14 mouse cellular contexts compared by ENCODE assay signal in genomic region chr14:54594631-54595414, GRCm38 (mm10). TPM values are rescaled to one million over a fixed set of nuclear protein-coding genes. Genes with fewer than 3 reads are reported as not detected.
DNase-seq lines count a peak whose midpoint lies in the region; ATAC-seq and TF ChIP-seq lines count a peak whose summit lies in the region.
"Had no signal": no experiment of that assay in that cellular context is flagged by ENCODE, and none has a peak within 500 bp of the region (broad histone marks: within the 10 kb centered on the region; RNA-seq: fewer than 3 reads in every experiment).

No protein-coding gene starts in this region.

- H3K36me3 ChIP-seq in hindbrain, embryonic 16.5 days (ENCODE audit: control insufficient read depth, insufficient read depth, low read length): peaks cover 2% of the 10 kb centered on the region; the same call in 1 of the 2 replicates
- peaks cover 3% of the 10 kb centered on the region; the same call in 1 of the 2 replicates for H3K36me3 ChIP-seq in hindbrain, embryonic 14.5 days (replicated peaks; ENCODE audit: control insufficient read depth, insufficient read depth)

- H3K4me2 ChIP-seq in hindbrain, embryonic 16.5 days (ENCODE audit: low read length): no peak overlapping the region
- H3K4me2 ChIP-seq in hindbrain, embryonic 14.5 days (replicated peaks): no peak overlapping the region

- H3K27me3 ChIP-seq in hindbrain, embryonic 16.5 days (replicated peaks; ENCODE audit: control insufficient read depth, insufficient read depth, low read length): no peaks in the 10 kb centered on the region
- H3K27me3 ChIP-seq in hindbrain, embryonic 14.5 days (ENCODE audit: control insufficient read depth, insufficient read depth, low read length): no peaks in the 10 kb centered on the region

- WGBS in hindbrain, embryonic 16.5 days: 68% methylated on average over 28 of the region's 28 CpGs
- WGBS in hindbrain, embryonic 14.5 days: 72% methylated on average over 27 of the region's 28 CpGs
- WGBS in olfactory bulb, adult 2 months: 48% methylated on average over 28 of the region's 28 CpGs

- TF ChIP-seq CTCF in olfactory bulb, adult 2 months (IDR thresholded peaks at IDR 0.05; ENCODE audit: insufficient read depth, low read depth, low read length): no peak

- TF ChIP-seq POLR2A in olfactory bulb, adult 2 months (IDR thresholded peaks at IDR 0.05; ENCODE audit: insufficient read depth, low read depth, low read length): no peak

- no peak overlapping the region for H3K9ac ChIP-seq in hindbrain, embryonic 16.5 days (ENCODE audit: low read depth, low read length)
- no peak overlapping the region for H3K9ac ChIP-seq in hindbrain, embryonic 14.5 days

- H3K4me1 ChIP-seq in hindbrain, embryonic 16.5 days (ENCODE audit: control insufficient read depth, insufficient read depth, low read depth, low read length): peaks cover 7% of the 10 kb centered on the region
- no peaks in the 10 kb centered on the region for H3K4me1 ChIP-seq in hindbrain, embryonic 14.5 days (replicated peaks; ENCODE audit: control insufficient read depth, insufficient read depth, low read length)
- H3K4me1 ChIP-seq in olfactory bulb, adult 2 months (ENCODE audit: control insufficient read depth, insufficient read depth, low read length): peaks cover 13% of the 10 kb centered on the region

- no peak for DNase-seq in frontal cortex, postnatal 25 days (ENCODE audit: low spot score in 2 of 2)
- DNase-seq in hindbrain, embryonic 14.5 days (ENCODE audit: low spot score): no peak
- DNase-seq in right cerebral cortex, adult 18-20 months: peak; percentile 69
- no peak for DNase-seq in right cerebral cortex, postnatal 4 days
- DNase-seq in ovary, postnatal 14 days (ENCODE audit: low spot score): no peak
- DNase-seq: cerebellum, postnatal 25 days; kidney, adult 18-20 months; lung, postnatal 4 days; retina, postnatal 1 day had no signal

- peak; percentile 77 for ATAC-seq in frontal cortex, adult (ENCODE audit: low TSS enrichment)
- 0 out of 2 replicates have a peak, but pooled peaks have one; percentile 25 for ATAC-seq in hindbrain, embryonic 16.5 days
- no peak for ATAC-seq in hindbrain, embryonic 14.5 days (ENCODE audit: low FRiP score)

- H3K27ac ChIP-seq in hindbrain, embryonic 16.5 days (ENCODE audit: low read depth, low read length): no peak overlapping the region
- H3K27ac ChIP-seq in hindbrain, embryonic 14.5 days: no peak overlapping the region
- peak overlapping the region; percentile 7; the same call in 1 of the 2 replicates for H3K27ac ChIP-seq in olfactory bulb, adult 2 months (ENCODE audit: insufficient read depth, low read depth, low read length)

- no peaks in the 10 kb centered on the region for H3K9me3 ChIP-seq in hindbrain, embryonic 16.5 days (ENCODE audit: control insufficient read depth, low read length)
- no peaks in the 10 kb centered on the region for H3K9me3 ChIP-seq in hindbrain, embryonic 14.5 days (ENCODE audit: control insufficient read depth, low read length)

- no peak overlapping the region for H3K4me3 ChIP-seq in hindbrain, embryonic 16.5 days (ENCODE audit: low read length)
- H3K4me3 ChIP-seq in hindbrain, embryonic 14.5 days (replicated peaks; ENCODE audit: low read length): no peak overlapping the region
- H3K4me3 ChIP-seq in olfactory bulb, adult 2 months (ENCODE audit: insufficient read depth, low read depth, low read length): peak overlapping the region; percentile 6
- H3K4me3 ChIP-seq: myocyte had no signal

RNA-seq across cellular contexts. Expression of gene 4931414P19Rik, which starts 11.0 kb away (rescaled TPM):
- 5.4 and 5.5 TPM in 2 replicates for polyA plus RNA-seq in hindbrain, embryonic 16.5 days (2015; fragmentation: Nextera tagmentation; extraction: Ambion mirVana)
- 3.1 and 3.7 TPM in 2 replicates for polyA plus RNA-seq in hindbrain, embryonic 14.5 days (2014; fragmentation: Nextera tagmentation; extraction: Ambion mirVana)
- not detected in 2 replicates for polyA plus RNA-seq in olfactory bulb, adult 2 months (2012; ENCODE audit: insufficient read depth, insufficient read length, low replicate concordance, missing spikeins)

RNA-seq across cellular contexts. Expression of gene Ajuba, which starts 17.5 kb away (rescaled TPM):
- polyA plus RNA-seq in hindbrain, embryonic 16.5 days (2015; fragmentation: Nextera tagmentation; extraction: Ambion mirVana): 4.7 and 6.0 TPM in 2 replicates
- 3.2 and 5.0 TPM in 2 replicates for polyA plus RNA-seq in hindbrain, embryonic 14.5 days (2014; fragmentation: Nextera tagmentation; extraction: Ambion mirVana)
- polyA plus RNA-seq in olfactory bulb, adult 2 months (2012; ENCODE audit: insufficient read depth, insufficient read length, low replicate concordance, missing spikeins): not detected in 2 replicates

RNA-seq across cellular contexts. Expression of gene Psmb5, which starts 23.0 kb away (rescaled TPM):
- polyA plus RNA-seq in hindbrain, embryonic 16.5 days (2015; fragmentation: Nextera tagmentation; extraction: Ambion mirVana): 445 and 467 TPM in 2 replicates
- 422 and 425 TPM in 2 replicates for polyA plus RNA-seq in hindbrain, embryonic 14.5 days (2014; fragmentation: Nextera tagmentation; extraction: Ambion mirVana)
- not detected in 2 replicates for polyA plus RNA-seq in olfactory bulb, adult 2 months (2012; ENCODE audit: insufficient read depth, insufficient read length, low replicate concordance, missing spikeins)

RNA-seq across cellular contexts. Expression of gene Psmb11, which starts 26.4 kb away (rescaled TPM):
- polyA plus RNA-seq in hindbrain, embryonic 16.5 days (2015; fragmentation: Nextera tagmentation; extraction: Ambion mirVana): 0.16 and 0.37 TPM in 2 replicates
- 0.16 TPM in 1 of 2 replicates, not detected in the other for polyA plus RNA-seq in hindbrain, embryonic 14.5 days (2014; fragmentation: Nextera tagmentation; extraction: Ambion mirVana)
- not detected in 2 replicates for polyA plus RNA-seq in olfactory bulb, adult 2 months (2012; ENCODE audit: insufficient read depth, insufficient read length, low replicate concordance, missing spikeins)
- polyA plus RNA-seq: liver, adult 2 months; myocyte had no signal

RNA-seq across cellular contexts. Expression of gene Haus4, which starts 40.4 kb away (rescaled TPM):
- 19.4 and 20.7 TPM in 2 replicates for polyA plus RNA-seq in hindbrain, embryonic 16.5 days (2015; fragmentation: Nextera tagmentation; extraction: Ambion mirVana)
- 15.3 and 15.7 TPM in 2 replicates for polyA plus RNA-seq in hindbrain, embryonic 14.5 days (2014; fragmentation: Nextera tagmentation; extraction: Ambion mirVana)
- not detected in 2 replicates for polyA plus RNA-seq in olfactory bulb, adult 2 months (2012; ENCODE audit: insufficient read depth, insufficient read length, low replicate concordance, missing spikeins)

Comparison
In these comparisons a context has a peak if more than half of its experiments do, and no peak if none do; other contexts are left out.
1. RNA of gene Psmb5, which starts 23.0 kb away (polyA plus RNA-seq): 445 to 467 TPM in hindbrain, embryonic 16.5 days and 422 to 425 TPM in hindbrain, embryonic 14.5 days; not detected in olfactory bulb, adult 2 months; every median in the first group is over 100 times any median in the second.